Mouse (Mus musculus): ENCODE measurements around the gene Rnf17. TPM values are rescaled to one million over a fixed set of nuclear protein-coding genes. Genes with fewer than 3 reads are reported as not detected.

Gene Rnf17
- polyA plus RNA-seq, 1 experiment from 2014 or later: 2.1 TPM

DNA sequence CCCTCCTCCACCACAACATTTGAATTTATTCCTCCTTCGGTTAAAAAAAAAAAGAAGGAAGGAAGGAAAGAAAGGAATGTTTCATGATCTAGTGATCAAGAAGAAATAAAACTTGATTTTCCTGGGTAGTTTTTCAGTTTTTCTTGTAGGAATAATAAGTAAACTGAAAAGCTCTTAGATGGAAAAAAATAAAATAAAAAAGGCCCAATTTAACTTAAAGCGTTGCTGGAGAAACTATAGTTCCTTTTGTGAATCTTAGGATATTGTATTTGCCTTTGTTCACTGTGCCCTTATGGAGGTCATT lies 643 bp downstream of the Rnf17 start:
- no peaks in the 10 kb centered on the region for H3K27me3 ChIP-seq (replicated peaks; ENCODE audit: control insufficient read depth, insufficient read depth, low read length)
- 93% methylated on average over 2 of the region's 2 CpGs for WGBS
- no peaks in the 10 kb centered on the region for H3K36me3 ChIP-seq (ENCODE audit: control insufficient read depth, insufficient read depth, low read length)
- ATAC-seq (replicated peaks; ENCODE audit: low FRiP score, low TSS enrichment, low read depth) (no peak), DNase-seq (ENCODE audit: low spot score) (no peak)
- no peak overlapping the region for H3K27ac ChIP-seq (ENCODE audit: low read depth)
- no peak overlapping the region for H3K4me2 ChIP-seq (ENCODE audit: low read length)
- H3K4me1 ChIP-seq (replicated peaks; ENCODE audit: control insufficient read depth, insufficient read depth, low read length): no peaks in the 10 kb centered on the region
- no peak overlapping the region for H3K9ac ChIP-seq (ENCODE audit: low read length)
- H3K9me3 ChIP-seq (ENCODE audit: control insufficient read depth, low read length): no peaks in the 10 kb centered on the region
- H3K4me3 ChIP-seq (ENCODE audit: low read depth, low read length): no peak overlapping the region

DNA sequence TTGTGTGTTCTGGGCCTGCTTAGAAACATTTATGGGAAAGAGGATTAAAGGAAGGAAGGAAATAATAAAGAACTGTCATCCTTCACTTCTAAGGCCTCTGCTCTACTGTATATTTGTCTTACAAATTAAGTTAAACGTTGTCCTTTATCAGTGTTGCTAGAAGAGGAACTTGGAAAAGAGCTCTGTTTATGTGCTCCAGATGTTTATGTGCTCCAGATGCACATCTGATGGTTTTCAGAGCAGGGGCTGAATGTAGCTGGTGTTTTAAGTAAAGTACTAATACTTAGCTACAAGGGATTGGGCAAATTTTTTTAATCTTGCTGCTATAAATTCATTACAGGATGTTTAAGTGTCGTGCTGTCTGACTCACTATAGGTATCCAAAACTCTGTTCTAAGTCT lies 59.7 kb downstream of the Rnf17 start:
- H3K4me3 ChIP-seq (ENCODE audit: low read depth, low read length): no peak overlapping the region
- no peak overlapping the region for H3K4me2 ChIP-seq (ENCODE audit: low read length)
- no peaks in the 10 kb centered on the region for H3K27me3 ChIP-seq (replicated peaks; ENCODE audit: control insufficient read depth, insufficient read depth, low read length)
- H3K27ac ChIP-seq (ENCODE audit: low read depth): no peak overlapping the region
- no peaks in the 10 kb centered on the region for H3K36me3 ChIP-seq (ENCODE audit: control insufficient read depth, insufficient read depth, low read length)
- no peak for ATAC-seq (replicated peaks; ENCODE audit: low FRiP score, low TSS enrichment, low read depth)
- H3K4me1 ChIP-seq (replicated peaks; ENCODE audit: control insufficient read depth, insufficient read depth, low read length): no peaks in the 10 kb centered on the region
- no peak overlapping the region for H3K9ac ChIP-seq (ENCODE audit: low read length)
- H3K9me3 ChIP-seq (ENCODE audit: control insufficient read depth, low read length): no peaks in the 10 kb centered on the region
- DNase-seq (ENCODE audit: low spot score): no peak
- 37% methylated on average over 2 of the region's 2 CpGs for WGBS

DNA sequence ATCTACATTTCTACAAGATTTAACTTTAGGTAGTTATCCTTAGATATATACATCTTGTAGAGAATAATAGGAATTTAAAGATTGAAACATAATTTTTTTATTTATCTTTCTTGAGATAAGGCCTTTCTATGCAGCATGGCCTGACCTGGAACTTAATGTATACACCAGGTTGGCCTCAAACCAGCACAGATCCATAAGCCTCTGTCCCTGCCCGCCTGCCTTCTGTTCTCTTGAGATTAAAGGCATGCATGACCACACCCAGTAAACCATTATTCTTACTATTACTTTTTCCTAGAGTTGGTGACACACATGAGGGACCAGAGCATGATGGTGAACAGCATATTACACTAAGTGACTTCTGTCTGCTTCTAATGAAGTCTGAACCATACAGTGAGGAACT lies 60.3 kb downstream of the Rnf17 start:
- Histone ChIP-seq H3K9ac (ENCODE audit: low read length) (no peak overlapping the region), H3K9me3 (ENCODE audit: control insufficient read depth, low read length) (no peaks in the 10 kb centered on the region), H3K36me3 (ENCODE audit: control insufficient read depth, insufficient read depth, low read length) (no peaks in the 10 kb centered on the region), H3K27ac (ENCODE audit: low read depth) (no peak overlapping the region), H3K27me3 (replicated peaks; ENCODE audit: control insufficient read depth, insufficient read depth, low read length) (no peaks in the 10 kb centered on the region), H3K4me3 (ENCODE audit: low read depth, low read length) (no peak overlapping the region), H3K4me2 (ENCODE audit: low read length) (no peak overlapping the region), H3K4me1 (replicated peaks; ENCODE audit: control insufficient read depth, insufficient read depth, low read length) (no peaks in the 10 kb centered on the region)
- WGBS: 85% methylated on average over 1 of the region's 1 CpGs
- no peak for ATAC-seq (replicated peaks; ENCODE audit: low FRiP score, low TSS enrichment, low read depth)
- DNase-seq (ENCODE audit: low spot score): no peak

DNA sequence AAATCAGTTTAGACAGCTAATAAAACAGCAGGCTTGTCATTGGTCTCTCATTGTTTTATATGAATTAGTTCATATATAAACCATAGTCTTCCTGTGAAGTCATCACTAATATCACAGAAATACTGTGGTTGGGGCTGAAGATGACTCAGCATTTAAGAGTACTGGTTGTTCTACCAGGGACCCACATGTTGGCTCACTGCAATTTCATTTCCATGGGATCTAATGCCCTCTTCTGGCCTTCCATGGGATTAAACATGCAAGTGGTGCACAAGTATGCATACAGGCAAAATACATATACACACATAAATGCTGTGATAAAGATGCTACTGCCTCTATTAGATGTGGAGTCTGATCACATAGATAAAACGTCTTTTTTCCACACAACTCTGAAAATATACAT lies 65.8 kb downstream of the Rnf17 start:
- ATAC-seq (replicated peaks; ENCODE audit: low FRiP score, low TSS enrichment, low read depth) (no peak), DNase-seq (ENCODE audit: low spot score) (no peak)
- Histone ChIP-seq H3K36me3 (ENCODE audit: control insufficient read depth, insufficient read depth, low read length) (no peaks in the 10 kb centered on the region), H3K9ac (ENCODE audit: low read length) (no peak overlapping the region), H3K4me1 (replicated peaks; ENCODE audit: control insufficient read depth, insufficient read depth, low read length) (no peaks in the 10 kb centered on the region), H3K27me3 (replicated peaks; ENCODE audit: control insufficient read depth, insufficient read depth, low read length) (no peaks in the 10 kb centered on the region), H3K9me3 (ENCODE audit: control insufficient read depth, low read length) (no peaks in the 10 kb centered on the region), H3K4me3 (ENCODE audit: low read depth, low read length) (no peak overlapping the region), H3K4me2 (ENCODE audit: low read length) (no peak overlapping the region), H3K27ac (ENCODE audit: low read depth) (no peak overlapping the region)
- WGBS: 53% methylated on average over 1 of the region's 1 CpGs

DNA sequence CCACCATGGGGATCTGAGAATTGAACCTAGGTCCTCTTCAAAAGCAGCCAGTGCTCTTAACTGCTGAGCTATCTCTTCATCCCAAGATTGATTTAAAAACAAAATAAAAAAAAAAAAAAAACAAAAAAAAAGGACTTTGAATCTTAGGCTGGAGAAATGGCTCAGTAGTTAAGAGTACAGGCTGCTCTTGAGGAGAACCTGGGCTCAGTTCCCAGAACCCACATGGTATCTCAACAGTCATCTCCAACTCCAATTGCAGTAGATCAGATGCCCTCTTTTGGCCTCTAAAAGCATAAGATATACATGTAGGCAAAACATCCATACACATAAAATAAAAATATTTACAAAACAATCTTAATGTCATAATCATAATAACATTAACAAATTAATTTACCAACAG lies 87.4 kb downstream of the Rnf17 start:
- no peak overlapping the region for H3K4me3 ChIP-seq (ENCODE audit: low read depth, low read length)
- no peak for DNase-seq (ENCODE audit: low spot score)
- no peak overlapping the region for H3K9ac ChIP-seq (ENCODE audit: low read length)
- H3K4me1 ChIP-seq (replicated peaks; ENCODE audit: control insufficient read depth, insufficient read depth, low read length): no peaks in the 10 kb centered on the region
- H3K27me3 ChIP-seq (replicated peaks; ENCODE audit: control insufficient read depth, insufficient read depth, low read length): no peaks in the 10 kb centered on the region
- H3K9me3 ChIP-seq (ENCODE audit: control insufficient read depth, low read length): no peaks in the 10 kb centered on the region
- no peak for ATAC-seq (replicated peaks; ENCODE audit: low FRiP score, low TSS enrichment, low read depth)
- no peaks in the 10 kb centered on the region for H3K36me3 ChIP-seq (ENCODE audit: control insufficient read depth, insufficient read depth, low read length)
- no peak overlapping the region for H3K27ac ChIP-seq (ENCODE audit: low read depth)
- no peak overlapping the region for H3K4me2 ChIP-seq (ENCODE audit: low read length)

DNA sequence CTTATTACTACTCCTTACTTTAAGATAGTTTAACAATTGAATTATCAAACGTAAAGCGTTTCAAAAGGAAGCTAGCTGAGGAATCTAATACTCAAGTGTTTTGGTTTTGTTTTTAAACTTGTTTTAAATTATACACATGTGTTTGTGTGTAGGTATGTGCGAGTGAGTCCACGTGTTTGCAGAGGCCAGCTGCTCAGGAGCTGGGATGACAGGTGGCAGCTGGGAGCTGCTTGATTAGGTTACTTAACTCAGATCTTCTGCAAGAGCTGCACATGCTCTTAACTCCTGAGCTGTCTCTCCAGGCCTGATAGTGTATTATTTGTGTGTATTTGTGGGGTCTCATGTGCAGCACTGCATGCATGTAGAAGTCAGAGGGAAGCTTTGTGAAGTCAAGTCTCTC lies 100.0 kb downstream of the Rnf17 start:
- Histone ChIP-seq H3K36me3 (ENCODE audit: control insufficient read depth, insufficient read depth, low read length) (no peaks in the 10 kb centered on the region), H3K4me3 (ENCODE audit: low read depth, low read length) (no peak overlapping the region), H3K27ac (ENCODE audit: low read depth) (no peak overlapping the region), H3K27me3 (replicated peaks; ENCODE audit: control insufficient read depth, insufficient read depth, low read length) (no peaks in the 10 kb centered on the region), H3K9me3 (ENCODE audit: control insufficient read depth, low read length) (no peaks in the 10 kb centered on the region), H3K9ac (ENCODE audit: low read length) (no peak overlapping the region), H3K4me1 (replicated peaks; ENCODE audit: control insufficient read depth, insufficient read depth, low read length) (no peaks in the 10 kb centered on the region), H3K4me2 (ENCODE audit: low read length) (no peak overlapping the region)
- ATAC-seq (replicated peaks; ENCODE audit: low FRiP score, low TSS enrichment, low read depth) (no peak), DNase-seq (ENCODE audit: low spot score) (no peak)
- WGBS: 51% methylated on average over 4 of the region's 4 CpGs

DNA sequence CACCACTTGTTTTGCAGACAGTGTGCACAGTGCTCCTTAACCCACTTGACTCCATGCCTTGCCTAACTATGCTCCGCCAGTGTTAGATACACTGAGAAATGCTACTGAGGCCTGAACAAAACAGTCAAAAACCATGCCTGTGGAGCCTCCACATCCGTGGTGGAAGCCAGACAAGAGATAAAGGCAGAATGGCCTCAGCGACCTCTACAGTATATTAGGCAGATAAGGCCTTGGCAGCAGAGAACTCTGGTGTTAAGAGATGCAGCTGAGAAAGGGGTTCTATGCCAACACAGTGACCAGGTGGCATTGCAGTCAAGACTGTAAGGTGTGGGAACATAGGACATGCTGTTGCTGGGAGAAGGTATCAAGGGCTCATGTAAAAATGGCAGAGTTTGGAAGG lies 104.4 kb downstream of the Rnf17 start:
- ATAC-seq (replicated peaks; ENCODE audit: low FRiP score, low TSS enrichment, low read depth) (no peak), DNase-seq (ENCODE audit: low spot score) (no peak)
- H3K4me2 ChIP-seq (ENCODE audit: low read length): no peak overlapping the region
- no peak overlapping the region for H3K9ac ChIP-seq (ENCODE audit: low read length)
- H3K9me3 ChIP-seq (ENCODE audit: control insufficient read depth, low read length): no peaks in the 10 kb centered on the region
- H3K27me3 ChIP-seq (replicated peaks; ENCODE audit: control insufficient read depth, insufficient read depth, low read length): no peaks in the 10 kb centered on the region
- 64% methylated on average over 3 of the region's 3 CpGs for WGBS
- no peaks in the 10 kb centered on the region for H3K36me3 ChIP-seq (ENCODE audit: control insufficient read depth, insufficient read depth, low read length)
- no peak overlapping the region for H3K4me3 ChIP-seq (ENCODE audit: low read depth, low read length)
- no peak overlapping the region for H3K27ac ChIP-seq (ENCODE audit: low read depth)
- no peaks in the 10 kb centered on the region for H3K4me1 ChIP-seq (replicated peaks; ENCODE audit: control insufficient read depth, insufficient read depth, low read length)

DNA sequence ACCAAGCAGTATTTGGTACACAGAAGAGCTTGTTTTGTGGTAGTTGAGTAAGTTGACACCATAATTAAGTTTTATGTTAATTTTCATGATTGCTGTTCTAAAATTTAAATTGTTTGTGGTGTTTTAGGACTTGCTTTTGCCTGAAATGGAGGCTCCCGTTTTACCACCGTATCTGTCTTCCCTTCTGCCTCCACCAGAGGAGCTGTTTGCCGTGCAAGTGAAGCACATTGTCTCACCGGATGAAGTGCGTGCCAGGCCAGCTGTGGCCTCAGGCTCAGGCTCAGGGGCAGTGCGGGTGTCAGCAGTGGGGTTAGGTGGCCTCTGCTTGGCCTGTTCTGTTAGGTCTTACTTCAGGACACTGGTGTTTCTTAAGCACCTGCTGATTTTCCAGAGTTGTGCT lies 109.7 kb downstream of the Rnf17 start:
- ATAC-seq (replicated peaks; ENCODE audit: low FRiP score, low TSS enrichment, low read depth) (no peak), DNase-seq (ENCODE audit: low spot score) (no peak)
- H3K4me3 ChIP-seq (ENCODE audit: low read depth, low read length): no peak overlapping the region
- 40% methylated on average over 6 of the region's 6 CpGs for WGBS
- H3K4me2 ChIP-seq (ENCODE audit: low read length): no peak overlapping the region
- H3K9me3 ChIP-seq (ENCODE audit: control insufficient read depth, low read length): no peaks in the 10 kb centered on the region
- no peaks in the 10 kb centered on the region for H3K27me3 ChIP-seq (replicated peaks; ENCODE audit: control insufficient read depth, insufficient read depth, low read length)
- no peak overlapping the region for H3K27ac ChIP-seq (ENCODE audit: low read depth)
- H3K4me1 ChIP-seq (replicated peaks; ENCODE audit: control insufficient read depth, insufficient read depth, low read length): no peaks in the 10 kb centered on the region
- no peak overlapping the region for H3K9ac ChIP-seq (ENCODE audit: low read length)
- H3K36me3 ChIP-seq (ENCODE audit: control insufficient read depth, insufficient read depth, low read length): no peaks in the 10 kb centered on the region

DNA sequence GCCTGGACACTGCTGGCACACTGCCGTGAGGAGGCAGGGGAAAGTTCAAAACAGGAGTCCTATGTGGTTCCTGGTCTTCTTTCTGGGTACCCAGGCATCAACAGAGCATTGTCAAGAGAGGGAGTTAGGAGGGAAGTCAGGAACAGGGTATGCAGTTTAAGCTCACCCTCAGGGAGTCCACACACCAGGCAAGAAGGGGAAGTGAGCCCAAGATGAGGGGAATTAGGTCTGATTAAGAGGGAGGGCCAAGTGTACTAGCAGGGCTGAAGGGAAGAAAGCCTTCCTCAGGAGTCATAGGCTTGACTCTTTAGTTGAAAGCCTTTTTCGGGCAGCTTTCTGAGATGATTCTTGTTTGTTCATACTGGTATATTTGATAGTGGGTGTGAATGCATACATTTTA lies 112.4 kb downstream of the Rnf17 start:
- ATAC-seq (replicated peaks; ENCODE audit: low FRiP score, low TSS enrichment, low read depth): no peak
- Histone ChIP-seq H3K4me1 (replicated peaks; ENCODE audit: control insufficient read depth, insufficient read depth, low read length) (no peaks in the 10 kb centered on the region), H3K36me3 (ENCODE audit: control insufficient read depth, insufficient read depth, low read length) (no peaks in the 10 kb centered on the region), H3K4me3 (ENCODE audit: low read depth, low read length) (no peak overlapping the region), H3K9me3 (ENCODE audit: control insufficient read depth, low read length) (no peaks in the 10 kb centered on the region), H3K4me2 (ENCODE audit: low read length) (no peak overlapping the region), H3K9ac (ENCODE audit: low read length) (no peak overlapping the region), H3K27ac (ENCODE audit: low read depth) (no peak overlapping the region), H3K27me3 (replicated peaks; ENCODE audit: control insufficient read depth, insufficient read depth, low read length) (no peaks in the 10 kb centered on the region)
- WGBS: 83% methylated on average over 2 of the region's 2 CpGs
- DNase-seq (ENCODE audit: low spot score): no peak
